Comparison of ENCODE assay signal across 10 mouse cellular contexts in the genomic region with DNA sequence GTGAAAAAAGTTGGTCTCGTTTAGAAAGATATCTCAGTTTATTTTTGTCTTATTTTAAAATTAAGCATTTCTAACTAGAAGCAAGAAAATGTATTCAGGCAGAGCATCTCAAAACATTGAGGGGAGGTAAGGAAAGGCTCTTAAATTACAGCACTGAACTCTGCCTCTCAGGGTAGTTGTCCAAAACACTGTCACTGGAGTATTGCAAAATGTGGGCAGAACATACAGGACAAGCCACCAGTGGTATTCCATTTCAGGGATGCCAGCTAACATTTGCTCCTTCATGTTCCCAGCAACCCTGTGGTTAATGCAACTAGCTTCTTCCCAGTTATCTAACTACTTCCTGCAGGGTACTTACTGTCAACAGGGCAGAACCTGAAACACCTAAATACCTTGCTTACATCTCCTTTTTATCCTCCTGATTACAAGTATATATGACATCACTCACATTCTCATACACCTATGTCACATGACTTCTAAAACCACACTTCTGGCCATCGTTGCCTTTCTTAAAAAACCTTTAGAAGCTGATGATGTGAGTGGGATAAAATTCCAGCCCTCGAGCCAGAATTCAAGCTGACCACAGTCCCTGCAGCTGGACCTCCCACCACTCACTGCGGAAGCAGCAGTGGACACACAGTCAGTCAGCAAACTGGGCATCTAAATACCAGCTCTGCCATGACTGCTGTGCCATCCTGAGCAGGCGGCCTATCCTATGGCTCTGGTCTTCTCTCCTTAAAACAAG. TPM values are rescaled to one million over a fixed set of nuclear protein-coding genes. Genes with fewer than 3 reads are reported as not detected.
DNase-seq lines count a peak whose midpoint lies in the region; ATAC-seq and TF ChIP-seq lines count a peak whose summit lies in the region.
"Had no signal": no experiment of that assay in that cellular context is flagged by ENCODE, and none has a peak within 500 bp of the region (broad histone marks: within the 10 kb centered on the region; RNA-seq: fewer than 3 reads in every experiment).

No protein-coding gene starts in this region.

- H3K4me1 ChIP-seq in forebrain, embryonic 10.5 days: peaks cover 29% of the 10 kb centered on the region
- peaks cover 9% of the 10 kb centered on the region for H3K4me1 ChIP-seq in forebrain, embryonic 16.5 days (replicated peaks; ENCODE audit: control insufficient read depth, insufficient read depth, low read length)
- peaks cover 8% of the 10 kb centered on the region for H3K4me1 ChIP-seq in kidney, postnatal 0 days (replicated peaks; ENCODE audit: insufficient read depth, low read length)
- H3K4me1 ChIP-seq in embryonic facial prominence, embryonic 14.5 days (ENCODE audit: control insufficient read depth, insufficient read depth, low read length): peaks cover 37% of the 10 kb centered on the region
- peaks cover 15% of the 10 kb centered on the region for H3K4me1 ChIP-seq in limb, embryonic 15.5 days

- no peak for ATAC-seq in forebrain, embryonic 16.5 days
- ATAC-seq in kidney, postnatal 0 days (replicated peaks; ENCODE audit: low FRiP score, low read depth): no peak
- no peak for ATAC-seq in embryonic facial prominence, embryonic 14.5 days (ENCODE audit: low read depth)
- ATAC-seq in limb, embryonic 15.5 days (ENCODE audit: insufficient number of reproducible peaks, low FRiP score, low TSS enrichment, low read depth): no peak
- ATAC-seq: midbrain, embryonic 13.5 days had no signal

- peaks cover 15% of the 10 kb centered on the region; the same call in 1 of the 2 replicates for H3K27me3 ChIP-seq in forebrain, embryonic 10.5 days (ENCODE audit: poor library complexity, severe bottlenecking)
- no peaks in the 10 kb centered on the region for H3K27me3 ChIP-seq in forebrain, embryonic 16.5 days (replicated peaks; ENCODE audit: control insufficient read depth, insufficient read depth, low read length)
- H3K27me3 ChIP-seq in kidney, postnatal 0 days (ENCODE audit: insufficient read depth, low read length): no peaks in the 10 kb centered on the region
- no peaks in the 10 kb centered on the region for H3K27me3 ChIP-seq in embryonic facial prominence, embryonic 14.5 days (replicated peaks; ENCODE audit: control insufficient read depth, insufficient read depth, low read length)
- no peaks in the 10 kb centered on the region for H3K27me3 ChIP-seq in limb, embryonic 15.5 days

- whole genome bisulfite sequencing in forebrain, embryonic 10.5 days: 82% methylated on average over 5 of the region's 5 CpGs
- WGBS in forebrain, embryonic 16.5 days: 84% methylated on average over 5 of the region's 5 CpGs
- 64% methylated on average over 5 of the region's 5 CpGs for WGBS in kidney, postnatal 0 days
- WGBS in embryonic facial prominence, embryonic 14.5 days: 60% methylated on average over 5 of the region's 5 CpGs
- WGBS in limb, embryonic 15.5 days: 62% methylated on average over 5 of the region's 5 CpGs

- DNase-seq in forebrain, embryonic 10.5 days (ENCODE audit: extremely low spot score, low spot score): no peak
- DNase-seq in kidney, postnatal 0 days (ENCODE audit: low spot score): peak; percentile 48
- DNase-seq in kidney, postnatal 36 days: no peak
- no peak for DNase-seq in embryonic facial prominence, embryonic 14.5 days (ENCODE audit: low spot score)
- DNase-seq in spleen, postnatal 4 days (ENCODE audit: low spot score in 2 of 2): no peak
- DNase-seq in frontal cortex, postnatal 14 days (ENCODE audit: low spot score in 2 of 2): no peak
- DNase-seq: retina, postnatal 1 day had no signal

- H3K36me3 ChIP-seq in forebrain, embryonic 10.5 days (replicated peaks): no peaks in the 10 kb centered on the region
- H3K36me3 ChIP-seq in forebrain, embryonic 16.5 days (ENCODE audit: control insufficient read depth, insufficient read depth): no peaks in the 10 kb centered on the region
- no peaks in the 10 kb centered on the region for H3K36me3 ChIP-seq in kidney, postnatal 0 days (ENCODE audit: insufficient read depth, low read length)
- no peaks in the 10 kb centered on the region for H3K36me3 ChIP-seq in embryonic facial prominence, embryonic 14.5 days (ENCODE audit: control insufficient read depth, insufficient read depth, low read length)
- H3K36me3 ChIP-seq in limb, embryonic 15.5 days: no peaks in the 10 kb centered on the region
- H3K36me3 ChIP-seq: midbrain, embryonic 13.5 days had no signal

- no peak overlapping the region for H3K4me2 ChIP-seq in forebrain, embryonic 16.5 days (ENCODE audit: low read length)
- H3K4me2 ChIP-seq in kidney, postnatal 0 days (ENCODE audit: low read length): peak overlapping the region; percentile 87
- H3K4me2 ChIP-seq in embryonic facial prominence, embryonic 14.5 days (ENCODE audit: low read depth, low read length): peak overlapping the region; percentile 74
- H3K4me2 ChIP-seq in limb, embryonic 15.5 days: peak overlapping the region; percentile 34

- no peak for TF ChIP-seq CTCF in kidney, postnatal 0 days (IDR thresholded peaks at IDR 0.05; ENCODE audit: low read depth)

- H3K9me3 ChIP-seq in forebrain, embryonic 10.5 days: no peaks in the 10 kb centered on the region
- H3K9me3 ChIP-seq in forebrain, embryonic 16.5 days (ENCODE audit: control insufficient read depth, low read length): no peaks in the 10 kb centered on the region
- H3K9me3 ChIP-seq in kidney, postnatal 0 days (replicated peaks; ENCODE audit: low read length): no peaks in the 10 kb centered on the region
- H3K9me3 ChIP-seq in embryonic facial prominence, embryonic 14.5 days (ENCODE audit: control insufficient read depth, low read length): no peaks in the 10 kb centered on the region
- H3K9me3 ChIP-seq in limb, embryonic 15.5 days: no peaks in the 10 kb centered on the region
- H3K9me3 ChIP-seq: midbrain, embryonic 13.5 days had no signal

- H3K4me3 ChIP-seq in forebrain, embryonic 10.5 days: peak overlapping the region; percentile 1; the same call in 1 of the 2 replicates
- H3K4me3 ChIP-seq in forebrain, embryonic 16.5 days (replicated peaks; ENCODE audit: low read length): no peak overlapping the region
- H3K4me3 ChIP-seq in kidney, postnatal 0 days (replicated peaks; ENCODE audit: low read depth, low read length): no peak overlapping the region; the same call in 1 of the 2 replicates
- H3K4me3 ChIP-seq in embryonic facial prominence, embryonic 14.5 days (ENCODE audit: low read depth, low read length): peak overlapping the region; percentile 71; the same call in 1 of the 2 replicates
- peak overlapping the region; percentile 7; the same call in 1 of the 2 replicates for H3K4me3 ChIP-seq in limb, embryonic 15.5 days
- H3K4me3 ChIP-seq: midbrain, embryonic 13.5 days had no signal

- no peak overlapping the region for H3K27ac ChIP-seq in forebrain, embryonic 10.5 days
- H3K27ac ChIP-seq in forebrain, embryonic 16.5 days (ENCODE audit: low read length): no peak overlapping the region
- no peak overlapping the region for H3K27ac ChIP-seq in kidney, postnatal 0 days
- H3K27ac ChIP-seq in embryonic facial prominence, embryonic 14.5 days (replicated peaks; ENCODE audit: low read depth, low read length): no peak overlapping the region
- H3K27ac ChIP-seq in limb, embryonic 15.5 days: no peak overlapping the region
- H3K27ac ChIP-seq: midbrain, embryonic 13.5 days had no signal

- no peak overlapping the region for H3K9ac ChIP-seq in forebrain, embryonic 16.5 days (replicated peaks; ENCODE audit: low read depth, low read length)
- H3K9ac ChIP-seq in kidney, postnatal 0 days (ENCODE audit: low read depth, low read length): 0 out of 2 replicates have a peak overlapping the region, but pooled peaks have one; percentile 8
- no peak overlapping the region for H3K9ac ChIP-seq in embryonic facial prominence, embryonic 14.5 days (ENCODE audit: low read depth, low read length)
- H3K9ac ChIP-seq in limb, embryonic 15.5 days: no peak overlapping the region
- H3K9ac ChIP-seq: midbrain, embryonic 13.5 days had no signal

RNA-seq across cellular contexts. Expression of a gene that starts 33.8 kb away (rescaled TPM):
- 33.5 and 37.9 TPM in 2 replicates for polyA plus RNA-seq in forebrain, embryonic 10.5 days (2016; fragmentation: Nextera tagmentation; extraction: Ambion mirVana)
- polyA plus RNA-seq in forebrain, embryonic 16.5 days (2015; fragmentation: Nextera tagmentation; extraction: Ambion mirVana): 10.9 and 14.4 TPM in 2 replicates
- polyA plus RNA-seq in kidney, postnatal 0 days (2015; fragmentation: Nextera tagmentation; extraction: Ambion mirVana): 40.3 and 42.2 TPM in 2 replicates
- 45.7 and 49.2 TPM in 2 replicates for polyA plus RNA-seq in embryonic facial prominence, embryonic 14.5 days (2014; fragmentation: Nextera tagmentation; extraction: Ambion mirVana)
- 46.0 and 46.3 TPM in 2 replicates for polyA plus RNA-seq in limb, embryonic 15.5 days (2015; fragmentation: Nextera tagmentation; extraction: Ambion mirVana)

RNA-seq across cellular contexts. Expression of a gene that starts 33.9 kb away (rescaled TPM):
- polyA plus RNA-seq in forebrain, embryonic 10.5 days (2016; fragmentation: Nextera tagmentation; extraction: Ambion mirVana): 27.6 and 29.1 TPM in 2 replicates
- 13.0 and 19.4 TPM in 2 replicates for polyA plus RNA-seq in forebrain, embryonic 16.5 days (2015; fragmentation: Nextera tagmentation; extraction: Ambion mirVana)
- polyA plus RNA-seq in kidney, postnatal 0 days (2015; fragmentation: Nextera tagmentation; extraction: Ambion mirVana): 33.1 and 33.6 TPM in 2 replicates
- polyA plus RNA-seq in embryonic facial prominence, embryonic 14.5 days (2014; fragmentation: Nextera tagmentation; extraction: Ambion mirVana): 30.9 and 37.1 TPM in 2 replicates
- 39.4 and 41.2 TPM in 2 replicates for polyA plus RNA-seq in limb, embryonic 15.5 days (2015; fragmentation: Nextera tagmentation; extraction: Ambion mirVana)

RNA-seq across cellular contexts. Expression of a gene that starts 54.1 kb away (rescaled TPM):
- polyA plus RNA-seq in forebrain, embryonic 10.5 days (2016; fragmentation: Nextera tagmentation; extraction: Ambion mirVana): 0.20 and 0.25 TPM in 2 replicates
- 0.16 and 0.48 TPM in 2 replicates for polyA plus RNA-seq in forebrain, embryonic 16.5 days (2015; fragmentation: Nextera tagmentation; extraction: Ambion mirVana)
- polyA plus RNA-seq in kidney, postnatal 0 days (2015; fragmentation: Nextera tagmentation; extraction: Ambion mirVana): not detected in 2 replicates
- polyA plus RNA-seq in embryonic facial prominence, embryonic 14.5 days (2014; fragmentation: Nextera tagmentation; extraction: Ambion mirVana): 1.1 and 4.6 TPM in 2 replicates
- polyA plus RNA-seq in limb, embryonic 15.5 days (2015; fragmentation: Nextera tagmentation; extraction: Ambion mirVana): not detected in 2 replicates
- polyA plus RNA-seq: midbrain, embryonic 13.5 days had no signal

Comparison
In these comparisons a context has a peak if more than half of its experiments do, and no peak if none do; other contexts are left out.
1. H3K4me3 ChIP-seq: peak in forebrain, embryonic 10.5 days (single experiment), embryonic facial prominence, embryonic 14.5 days (single experiment) and limb, embryonic 15.5 days (single experiment); none in forebrain, embryonic 16.5 days (single experiment) and kidney, postnatal 0 days (single experiment).